ENCODE assay signal across 8 mouse cellular contexts in genomic region chr8:70791975-70792691, GRCm38 (mm10). TPM values are rescaled to one million over a fixed set of nuclear protein-coding genes. Genes with fewer than 3 reads are reported as not detected.
DNase-seq lines count a peak whose midpoint lies in the region; ATAC-seq lines count a peak whose summit lies in the region.

No protein-coding gene starts in this region.

- peak overlapping the region; percentile 60 for H3K4me3 ChIP-seq in hindbrain, embryonic 13.5 days

- H3K27me3 ChIP-seq in hindbrain, embryonic 13.5 days: peaks cover 24% of the 10 kb centered on the region

- peak; percentile 87 for ATAC-seq in hindbrain, embryonic 13.5 days (ENCODE audit: low FRiP score)

- H3K9me3 ChIP-seq in hindbrain, embryonic 13.5 days: no peaks in the 10 kb centered on the region

- H3K27ac ChIP-seq in hindbrain, embryonic 13.5 days: peak overlapping the region; percentile 90

- 6% methylated on average over 58 of the region's 58 CpGs for WGBS in hindbrain, embryonic 13.5 days

- peaks cover 45% of the 10 kb centered on the region for H3K4me1 ChIP-seq in hindbrain, embryonic 13.5 days (replicated peaks)

- peak overlapping the region; percentile 69 for H3K4me2 ChIP-seq in hindbrain, embryonic 13.5 days

- DNase-seq in Muller cell, postnatal 12 days (ENCODE audit: inconsistent ontology term): peak; percentile 99
- DNase-seq in cerebellum, adult 9-11 months: peak; percentile 91
- peak; percentile 95 to 96 for DNase-seq in frontal cortex, postnatal 10 days (ENCODE audit: low spot score in 2 of 2)
- DNase-seq in layer of hippocampus, postnatal 25 days (ENCODE audit: extremely low spot score in 1 of 2, low spot score in 1 of 2): peak; percentile 94 to 96
- peak; percentile 97 for DNase-seq in lung, postnatal 25 days (ENCODE audit: low spot score)
- peak; percentile 99 for DNase-seq in retina, embryonic 14.5 days (ENCODE audit: low spot score)
- DNase-seq in thymus, postnatal 4 days: peak; percentile 100

- H3K9ac ChIP-seq in hindbrain, embryonic 13.5 days: peak overlapping the region; percentile 88

- peaks cover 24% of the 10 kb centered on the region for H3K36me3 ChIP-seq in hindbrain, embryonic 13.5 days

RNA-seq across cellular contexts. Expression of gene Mast3, which starts 12.7 kb away (rescaled TPM):
- 16.4 and 17.4 TPM in 2 replicates for polyA plus RNA-seq in hindbrain, embryonic 13.5 days (2015; fragmentation: Nextera tagmentation; extraction: Ambion mirVana)
- total RNA-seq in layer of hippocampus, postnatal 25 days (2021): 100 to 1,000 TPM; 411 to 437 TPM

RNA-seq across cellular contexts. Expression of gene Pik3r2, which starts 15.6 kb away (rescaled TPM):
- 90.0 and 94.1 TPM in 2 replicates for polyA plus RNA-seq in hindbrain, embryonic 13.5 days (2015; fragmentation: Nextera tagmentation; extraction: Ambion mirVana)
- 100 to 1,000 TPM; 154 to 159 TPM for total RNA-seq in layer of hippocampus, postnatal 25 days (2021)

RNA-seq across cellular contexts. Expression of gene Il12rb1, which starts 16.1 kb away (rescaled TPM):
- polyA plus RNA-seq in hindbrain, embryonic 13.5 days (2015; fragmentation: Nextera tagmentation; extraction: Ambion mirVana): 0.08 and 0.13 TPM in 2 replicates
- 1 to 10 TPM in 1 of 2 experiments, under 1 TPM in 1; 0.94 to 1.4 TPM for total RNA-seq in layer of hippocampus, postnatal 25 days (2021)

RNA-seq across cellular contexts. Expression of gene Mpv17l2, which starts 31.4 kb away (rescaled TPM):
- polyA plus RNA-seq in hindbrain, embryonic 13.5 days (2015; fragmentation: Nextera tagmentation; extraction: Ambion mirVana): 40.8 and 44.5 TPM in 2 replicates
- 10 to 100 TPM; 41.7 to 42.2 TPM for total RNA-seq in layer of hippocampus, postnatal 25 days (2021)

RNA-seq across cellular contexts. Expression of gene Rab3a, which starts 37.7 kb away (rescaled TPM):
- 352 and 355 TPM in 2 replicates for polyA plus RNA-seq in hindbrain, embryonic 13.5 days (2015; fragmentation: Nextera tagmentation; extraction: Ambion mirVana)
- 100 to 1,000 TPM; 789 to 843 TPM for total RNA-seq in layer of hippocampus, postnatal 25 days (2021)

Comparison
In these comparisons a context has a peak if more than half of its experiments do, and no peak if none do; other contexts are left out.
1. Peak in every context shown above with its lines: DNase-seq, ATAC-seq, H3K4me3 ChIP-seq and H3K27ac ChIP-seq.